Mouse (Mus musculus): Measurements from ENCODE around the gene Tenm2. TPM values are rescaled to one million over a fixed set of nuclear protein-coding genes. Genes with fewer than 3 reads are reported as not detected.

Tenm2 gene
- polyA plus RNA-seq, 1 experiment from 2014 or later, result 1.5 TPM

- no peaks in the 10 kb centered on the region for H3K36me3 ChIP-seq (replicated peaks; ENCODE audit: control insufficient read depth, insufficient read depth, low read depth, low read length)
- H3K4me2 ChIP-seq (ENCODE audit: low read depth, low read length), result no peak overlapping the region
- no peak overlapping the region for H3K27ac ChIP-seq (replicated peaks; ENCODE audit: low read depth, low read length)
- H3K9ac ChIP-seq (replicated peaks; ENCODE audit: low read length), result no peak overlapping the region
- 13% methylated on average over 5 of the region's 5 CpGs for WGBS
- H3K27me3 ChIP-seq (ENCODE audit: control insufficient read depth, insufficient read depth, low read length), result no peaks in the 10 kb centered on the region
- H3K4me3 ChIP-seq (ENCODE audit: low read depth, low read length), result no peak overlapping the region
- no peaks in the 10 kb centered on the region for H3K4me1 ChIP-seq (ENCODE audit: control insufficient read depth, insufficient read depth, low read length)
- DNase-seq (ENCODE audit: low spot score) (peak; percentile 35), ATAC-seq (replicated peaks; ENCODE audit: insufficient number of reproducible peaks, low FRiP score, low TSS enrichment, low read depth) (no peak)
- no peaks in the 10 kb centered on the region for H3K9me3 ChIP-seq (replicated peaks; ENCODE audit: control insufficient read depth, low read length)
Measured at GRCm38 (mm10) chr11:36276015-36276414, 959.7 kb downstream of the Tenm2 start.

- WGBS, result 52% methylated on average over 2 of the region's 2 CpGs
- Histone ChIP-seq H3K27me3 (ENCODE audit: control insufficient read depth, insufficient read depth, low read length) (no peaks in the 10 kb centered on the region), H3K4me3 (ENCODE audit: low read depth, low read length) (no peak overlapping the region), H3K9ac (replicated peaks; ENCODE audit: low read length) (no peak overlapping the region), H3K27ac (replicated peaks; ENCODE audit: low read depth, low read length) (no peak overlapping the region), H3K9me3 (replicated peaks; ENCODE audit: control insufficient read depth, low read length) (no peaks in the 10 kb centered on the region), H3K36me3 (replicated peaks; ENCODE audit: control insufficient read depth, insufficient read depth, low read depth, low read length) (no peaks in the 10 kb centered on the region), H3K4me2 (ENCODE audit: low read depth, low read length) (no peak overlapping the region), H3K4me1 (ENCODE audit: control insufficient read depth, insufficient read depth, low read length) (no peaks in the 10 kb centered on the region)
- ATAC-seq (replicated peaks; ENCODE audit: insufficient number of reproducible peaks, low FRiP score, low TSS enrichment, low read depth) (no peak), DNase-seq (ENCODE audit: low spot score) (no peak)
Measured at GRCm38 (mm10) chr11:36272149-36272548, 963.6 kb downstream of the Tenm2 start.

GRCm38 (mm10) chr11:36269945-36270344 is 965.8 kb downstream of the Tenm2 start:
- Histone ChIP-seq H3K4me2 (ENCODE audit: low read depth, low read length) (no peak overlapping the region), H3K36me3 (replicated peaks; ENCODE audit: control insufficient read depth, insufficient read depth, low read depth, low read length) (no peaks in the 10 kb centered on the region), H3K9me3 (replicated peaks; ENCODE audit: control insufficient read depth, low read length) (no peaks in the 10 kb centered on the region), H3K9ac (replicated peaks; ENCODE audit: low read length) (no peak overlapping the region), H3K4me3 (ENCODE audit: low read depth, low read length) (no peak overlapping the region), H3K27ac (replicated peaks; ENCODE audit: low read depth, low read length) (no peak overlapping the region), H3K27me3 (ENCODE audit: control insufficient read depth, insufficient read depth, low read length) (no peaks in the 10 kb centered on the region), H3K4me1 (ENCODE audit: control insufficient read depth, insufficient read depth, low read length) (no peaks in the 10 kb centered on the region)
- DNase-seq (ENCODE audit: low spot score) (no peak), ATAC-seq (replicated peaks; ENCODE audit: insufficient number of reproducible peaks, low FRiP score, low TSS enrichment, low read depth) (no peak)
- 89% methylated on average over 6 of the region's 6 CpGs for WGBS

- no peak overlapping the region for H3K27ac ChIP-seq (replicated peaks; ENCODE audit: low read depth, low read length)
- 89% methylated on average over 17 of the region's 17 CpGs for WGBS
- ATAC-seq (replicated peaks; ENCODE audit: insufficient number of reproducible peaks, low FRiP score, low TSS enrichment, low read depth), result no peak
- DNase-seq (ENCODE audit: low spot score), result no peak
- H3K9me3 ChIP-seq (replicated peaks; ENCODE audit: control insufficient read depth, low read length), result no peaks in the 10 kb centered on the region
- H3K9ac ChIP-seq (replicated peaks; ENCODE audit: low read length), result no peak overlapping the region
- H3K27me3 ChIP-seq (ENCODE audit: control insufficient read depth, insufficient read depth, low read length), result no peaks in the 10 kb centered on the region
- no peak overlapping the region for H3K4me3 ChIP-seq (ENCODE audit: low read depth, low read length)
- H3K4me2 ChIP-seq (ENCODE audit: low read depth, low read length), result no peak overlapping the region
- H3K36me3 ChIP-seq (replicated peaks; ENCODE audit: control insufficient read depth, insufficient read depth, low read depth, low read length), result no peaks in the 10 kb centered on the region
- no peaks in the 10 kb centered on the region for H3K4me1 ChIP-seq (ENCODE audit: control insufficient read depth, insufficient read depth, low read length)
Measured at GRCm38 (mm10) chr11:36264776-36265466, 970.8 kb downstream of the Tenm2 start.

- H3K9me3 ChIP-seq (replicated peaks; ENCODE audit: control insufficient read depth, low read length), result no peaks in the 10 kb centered on the region
- H3K27me3 ChIP-seq (ENCODE audit: control insufficient read depth, insufficient read depth, low read length), result no peaks in the 10 kb centered on the region
- DNase-seq (ENCODE audit: low spot score) (no peak), ATAC-seq (replicated peaks; ENCODE audit: insufficient number of reproducible peaks, low FRiP score, low TSS enrichment, low read depth) (no peak)
- no peak overlapping the region for H3K27ac ChIP-seq (replicated peaks; ENCODE audit: low read depth, low read length)
- H3K4me1 ChIP-seq (ENCODE audit: control insufficient read depth, insufficient read depth, low read length), result no peaks in the 10 kb centered on the region
- H3K4me3 ChIP-seq (ENCODE audit: low read depth, low read length), result no peak overlapping the region
- no peak overlapping the region for H3K9ac ChIP-seq (replicated peaks; ENCODE audit: low read length)
- H3K4me2 ChIP-seq (ENCODE audit: low read depth, low read length), result no peak overlapping the region
- 52% methylated on average over 10 of the region's 10 CpGs for WGBS
- no peaks in the 10 kb centered on the region for H3K36me3 ChIP-seq (replicated peaks; ENCODE audit: control insufficient read depth, insufficient read depth, low read depth, low read length)
Measured at GRCm38 (mm10) chr11:36263840-36264239, 971.9 kb downstream of the Tenm2 start.

GRCm38 (mm10) chr11:36257187-36257586 is 978.6 kb downstream of the Tenm2 start:
- Histone ChIP-seq H3K9me3 (replicated peaks; ENCODE audit: control insufficient read depth, low read length) (no peaks in the 10 kb centered on the region), H3K4me1 (ENCODE audit: control insufficient read depth, insufficient read depth, low read length) (no peaks in the 10 kb centered on the region), H3K36me3 (replicated peaks; ENCODE audit: control insufficient read depth, insufficient read depth, low read depth, low read length) (no peaks in the 10 kb centered on the region), H3K27ac (replicated peaks; ENCODE audit: low read depth, low read length) (no peak overlapping the region), H3K9ac (replicated peaks; ENCODE audit: low read length) (no peak overlapping the region), H3K4me3 (ENCODE audit: low read depth, low read length) (no peak overlapping the region), H3K4me2 (ENCODE audit: low read depth, low read length) (no peak overlapping the region), H3K27me3 (ENCODE audit: control insufficient read depth, insufficient read depth, low read length) (no peaks in the 10 kb centered on the region)
- ATAC-seq (replicated peaks; ENCODE audit: insufficient number of reproducible peaks, low FRiP score, low TSS enrichment, low read depth) (no peak), DNase-seq (ENCODE audit: low spot score) (no peak)
- WGBS, result 86% methylated on average over 5 of the region's 5 CpGs

- Histone ChIP-seq H3K4me2 (ENCODE audit: low read depth, low read length) (no peak overlapping the region), H3K9ac (replicated peaks; ENCODE audit: low read length) (no peak overlapping the region), H3K4me3 (ENCODE audit: low read depth, low read length) (no peak overlapping the region), H3K27ac (replicated peaks; ENCODE audit: low read depth, low read length) (no peak overlapping the region), H3K36me3 (replicated peaks; ENCODE audit: control insufficient read depth, insufficient read depth, low read depth, low read length) (no peaks in the 10 kb centered on the region), H3K4me1 (ENCODE audit: control insufficient read depth, insufficient read depth, low read length) (no peaks in the 10 kb centered on the region), H3K9me3 (replicated peaks; ENCODE audit: control insufficient read depth, low read length) (no peaks in the 10 kb centered on the region), H3K27me3 (ENCODE audit: control insufficient read depth, insufficient read depth, low read length) (no peaks in the 10 kb centered on the region)
- ATAC-seq (replicated peaks; ENCODE audit: insufficient number of reproducible peaks, low FRiP score, low TSS enrichment, low read depth) (no peak), DNase-seq (ENCODE audit: low spot score) (no peak)
- WGBS, result 83% methylated on average over 5 of the region's 5 CpGs
Measured at GRCm38 (mm10) chr11:36256747-36257146, 979.0 kb downstream of the Tenm2 start.

GRCm38 (mm10) chr11:36254019-36254418 is 981.7 kb downstream of the Tenm2 start:
- no peak overlapping the region for H3K9ac ChIP-seq (replicated peaks; ENCODE audit: low read length)
- no peaks in the 10 kb centered on the region for H3K4me1 ChIP-seq (ENCODE audit: control insufficient read depth, insufficient read depth, low read length)
- no peaks in the 10 kb centered on the region for H3K9me3 ChIP-seq (replicated peaks; ENCODE audit: control insufficient read depth, low read length)
- no peak overlapping the region for H3K4me2 ChIP-seq (ENCODE audit: low read depth, low read length)
- H3K4me3 ChIP-seq (ENCODE audit: low read depth, low read length), result no peak overlapping the region
- ATAC-seq (replicated peaks; ENCODE audit: insufficient number of reproducible peaks, low FRiP score, low TSS enrichment, low read depth), result no peak
- 84% methylated on average over 2 of the region's 2 CpGs for WGBS
- no peaks in the 10 kb centered on the region for H3K27me3 ChIP-seq (ENCODE audit: control insufficient read depth, insufficient read depth, low read length)
- no peak for DNase-seq (ENCODE audit: low spot score)
- H3K36me3 ChIP-seq (replicated peaks; ENCODE audit: control insufficient read depth, insufficient read depth, low read depth, low read length), result no peaks in the 10 kb centered on the region
- H3K27ac ChIP-seq (replicated peaks; ENCODE audit: low read depth, low read length), result no peak overlapping the region
